Mouse (Mus musculus) kidney, embryonic 15.5 days (tissue): ENCODE results near the gene Iqce. TPM values are rescaled to one million over a fixed set of nuclear protein-coding genes. Genes with fewer than 3 reads are reported as not detected.

Source experiments
- ATAC-seq: fragments of 200-750 bp; cut with Nextera tagmentation; replicated peaks from 2 replicates; pipeline ENCODE4 v1.8.0; 2017; ENCODE audit warnings: moderate TSS enrichment; ENCODE audit not compliant: low FRiP score
- H3K27ac ChIP-seq: fragments of 300-500 bp; sonication (generic); 2 replicates; pipeline ENCODE4 v1.5.1; 2015; ENCODE audit warnings: mild to moderate bottlenecking, inconsistent platforms
- H3K27me3 ChIP-seq: fragments of 300-500 bp; sonication (generic); 2 replicates; pipeline ENCODE4 v1.6.1; 2015; ENCODE audit warnings: inconsistent platforms
- H3K36me3 ChIP-seq: fragments of 300-500 bp; sonication (generic); 2 replicates; pipeline ENCODE4 v1.6.1; 2015; ENCODE audit warnings: inconsistent platforms
- H3K4me1 ChIP-seq: fragments of 300-500 bp; sonication (generic); 2 replicates; pipeline ENCODE4 v1.6.1; 2015; ENCODE audit warnings: inconsistent platforms
- H3K4me2 ChIP-seq: fragments of 300-500 bp; sonication (generic); 2 replicates; pipeline ENCODE4 v1.6.1; 2015; ENCODE audit warnings: moderate library complexity, mild to moderate bottlenecking, inconsistent platforms
- H3K4me3 ChIP-seq: fragments of 300-500 bp; sonication (generic); replicated peaks from 2 replicates; pipeline ENCODE4 v1.5.1; 2015; ENCODE audit warnings: mild to moderate bottlenecking, inconsistent platforms
- H3K9ac ChIP-seq: fragments of 300-500 bp; sonication (generic); 2 replicates; pipeline ENCODE4 v1.6.1; 2015; ENCODE audit warnings: mild to moderate bottlenecking, inconsistent platforms
- H3K9me3 ChIP-seq: fragments of 300-500 bp; sonication (generic); replicated peaks from 2 replicates; pipeline ENCODE4 v1.6.1; 2016; ENCODE audit warnings: inconsistent platforms
- WGBS: fragments of 180-500 bp; shearing (Covaris S2); methylation state at CpG from one replicate; pipeline ENCODE4 v1.1.7; 2015; ENCODE audit warnings: mixed read lengths; 5-methylcytosine and 5-hydroxymethylcytosine counted together
- polyA plus RNA-seq: library from polyadenylated mRNA; unstranded; fragments of >200 nt; fragmentation: Nextera tagmentation; extraction: Ambion mirVana; gene quantifications from 2 replicates; pipeline ENCODE4 v1.2.1, GENCODE M21; 2015

The Iqce gene
- polyA plus RNA-seq, 1 experiment from 2014 or later, result 25.7 TPM

- peaks cover 3% of the 10 kb centered on the region; the same call in 1 of the 2 replicates for H3K4me1 ChIP-seq
- ATAC-seq, result no peak
- no peak overlapping the region for H3K9ac ChIP-seq
- no peaks in the 10 kb centered on the region for H3K27me3 ChIP-seq
- no peak overlapping the region for H3K4me3 ChIP-seq
- 92% methylated on average over 5 of the region's 5 CpGs for WGBS
- H3K4me2 ChIP-seq, result no peak overlapping the region
- H3K27ac ChIP-seq, result no peak overlapping the region
- H3K36me3 ChIP-seq, result peaks cover 96% of the 10 kb centered on the region
- H3K9me3 ChIP-seq, result no peaks in the 10 kb centered on the region
Observed at GRCm38 (mm10) chr5:140627580-140627979, 74.6 kb downstream of the Iqce start.

DNA sequence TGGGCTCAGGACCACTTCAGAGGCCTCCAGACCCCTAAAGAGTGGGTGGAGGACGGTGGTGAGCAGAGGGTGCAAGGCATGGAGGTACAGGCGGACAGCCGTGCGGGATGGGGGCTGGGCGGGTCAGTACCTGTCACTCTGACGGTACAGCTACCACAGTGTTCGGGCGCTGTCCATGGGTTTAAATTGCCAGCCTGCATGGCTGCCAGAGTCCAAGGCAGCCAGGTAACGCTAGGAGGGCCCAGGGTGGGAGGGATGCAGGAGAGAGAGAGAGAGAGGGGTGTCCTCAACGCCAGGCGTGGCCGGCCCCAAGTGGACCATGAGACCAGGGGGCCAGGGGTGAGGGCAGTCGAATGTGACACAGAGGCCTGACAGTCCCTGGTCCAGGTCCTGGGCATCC lies 77.2 kb downstream of the Iqce start:
- Histone ChIP-seq H3K36me3 (peaks cover 79% of the 10 kb centered on the region), H3K4me3 (no peak overlapping the region), H3K27me3 (no peaks in the 10 kb centered on the region), H3K9me3 (no peaks in the 10 kb centered on the region), H3K4me1 (peaks cover 20% of the 10 kb centered on the region), H3K4me2 (no peak overlapping the region), H3K27ac (no peak overlapping the region), H3K9ac (no peak overlapping the region)
- no peak for ATAC-seq
- WGBS, result 93% methylated on average over 13 of the region's 13 CpGs

DNA sequence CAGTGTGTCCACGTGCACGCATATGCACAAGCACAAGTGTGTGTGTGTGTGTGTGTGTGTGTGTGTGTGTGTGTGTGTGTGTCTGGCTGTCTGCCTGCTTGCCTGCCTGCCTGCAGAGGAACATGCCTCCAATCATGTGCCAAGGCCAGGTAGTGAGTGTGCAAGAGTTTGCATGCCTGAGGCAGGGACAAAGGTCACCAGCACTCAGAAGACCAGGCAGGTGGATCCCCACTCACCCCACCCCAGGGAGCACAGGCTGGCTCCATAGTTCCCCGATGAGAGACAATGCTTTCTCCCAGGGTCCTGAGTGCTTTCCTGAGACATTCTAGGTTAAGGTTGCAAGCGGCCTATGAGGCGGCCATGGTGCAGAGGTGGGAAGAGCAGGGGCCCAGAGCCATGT lies 77.9 kb downstream of the Iqce start:
- no peak for ATAC-seq
- Histone ChIP-seq H3K4me3 (no peak overlapping the region), H3K9me3 (no peaks in the 10 kb centered on the region), H3K4me1 (peaks cover 27% of the 10 kb centered on the region), H3K27ac (no peak overlapping the region), H3K36me3 (peaks cover 71% of the 10 kb centered on the region), H3K4me2 (no peak overlapping the region), H3K27me3 (no peaks in the 10 kb centered on the region), H3K9ac (no peak overlapping the region)
- 92% methylated on average over 5 of the region's 5 CpGs for WGBS

DNA sequence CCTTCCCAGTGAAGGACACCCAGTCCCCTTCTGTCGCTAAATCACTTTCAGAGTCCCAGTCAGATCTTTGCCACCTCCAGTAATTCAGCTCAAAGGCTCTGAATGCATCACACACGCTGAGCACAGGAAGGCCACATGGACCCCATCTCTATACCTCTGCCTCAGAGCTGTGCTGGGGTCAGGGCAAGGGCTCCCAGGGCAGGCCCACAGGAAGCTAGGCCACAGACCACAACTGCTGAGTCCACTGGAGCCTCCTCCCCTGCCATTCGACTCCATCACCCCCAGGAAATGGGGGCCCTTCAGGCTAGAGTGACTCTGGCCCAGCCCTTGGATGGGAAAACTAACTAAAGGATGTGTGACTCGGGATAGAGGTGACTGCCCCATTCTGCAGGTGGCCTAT lies 78.4 kb downstream of the Iqce start:
- Histone ChIP-seq H3K9me3 (no peaks in the 10 kb centered on the region), H3K27me3 (no peaks in the 10 kb centered on the region), H3K4me1 (peaks cover 27% of the 10 kb centered on the region), H3K4me3 (no peak overlapping the region), H3K9ac (no peak overlapping the region), H3K27ac (no peak overlapping the region), H3K4me2 (no peak overlapping the region), H3K36me3 (peaks cover 67% of the 10 kb centered on the region)
- no peak for ATAC-seq
- WGBS, result 69% methylated on average over 4 of the region's 4 CpGs

DNA sequence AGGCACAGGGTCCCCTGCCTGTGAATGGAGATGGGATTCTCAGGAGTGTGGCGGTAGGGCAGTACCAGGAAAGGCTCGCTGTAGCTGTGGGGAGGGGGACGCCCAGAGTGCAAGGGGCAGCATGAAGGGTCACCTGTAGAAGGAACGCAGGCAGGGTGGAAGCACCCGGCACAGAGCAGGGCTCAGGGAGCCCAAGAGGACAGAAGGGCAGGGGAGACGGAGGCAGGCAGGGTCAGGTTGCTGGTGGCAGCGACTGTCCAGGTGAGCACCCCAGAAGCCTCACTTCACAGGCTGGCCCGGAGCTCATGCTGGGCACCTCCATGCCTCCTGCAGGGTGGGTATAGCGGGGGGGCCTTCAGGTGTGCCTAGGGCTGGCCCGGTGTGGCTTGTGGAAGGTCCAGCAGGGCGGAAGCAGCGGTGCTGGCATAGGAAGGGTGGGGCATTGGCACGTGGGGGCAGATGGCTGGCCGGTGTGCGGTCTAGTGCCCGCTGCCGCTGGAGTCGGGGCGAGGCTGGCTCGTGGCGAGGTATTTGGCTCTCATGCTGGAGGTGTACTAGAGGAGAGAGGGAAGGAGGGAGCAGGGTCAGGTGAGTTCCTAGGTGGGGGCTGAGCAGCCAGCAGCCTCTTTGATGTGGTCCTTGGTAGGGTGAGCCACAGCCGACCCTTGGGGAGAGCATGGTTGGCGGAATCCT lies 79.1 kb downstream of the Iqce start:
- Histone ChIP-seq H3K9me3 (no peaks in the 10 kb centered on the region), H3K4me1 (peaks cover 27% of the 10 kb centered on the region), H3K36me3 (peaks cover 60% of the 10 kb centered on the region), H3K4me3 (no peak overlapping the region), H3K4me2 (no peak overlapping the region), H3K9ac (no peak overlapping the region), H3K27ac (no peak overlapping the region), H3K27me3 (no peaks in the 10 kb centered on the region)
- no peak for ATAC-seq
- WGBS, result 95% methylated on average over 23 of the region's 23 CpGs

DNA sequence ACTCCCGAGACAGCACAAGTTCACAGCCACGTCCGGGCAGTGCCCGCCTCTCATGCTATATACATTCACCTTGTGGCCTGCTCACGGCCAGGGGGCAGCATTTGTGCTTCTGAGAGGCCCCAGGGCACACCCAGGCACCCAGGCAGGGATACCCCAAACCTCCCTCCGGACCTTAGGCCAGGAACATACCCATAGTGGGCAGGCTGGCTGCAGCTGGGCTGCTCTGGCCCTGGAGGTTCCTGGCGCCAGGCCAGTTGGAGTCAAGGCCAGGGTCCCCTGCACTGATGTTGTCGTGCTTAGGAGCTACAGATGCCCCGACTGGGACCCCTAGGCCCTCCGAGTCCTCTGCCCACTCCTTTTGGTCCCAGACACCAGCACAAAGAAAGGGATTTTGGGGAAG lies 80.7 kb downstream of the Iqce start:
- H3K9me3 ChIP-seq, result no peaks in the 10 kb centered on the region
- no peak for ATAC-seq
- peaks cover 44% of the 10 kb centered on the region for H3K36me3 ChIP-seq
- H3K27me3 ChIP-seq, result no peaks in the 10 kb centered on the region
- peak overlapping the region; percentile 28; the same call in 1 of the 2 replicates for H3K27ac ChIP-seq
- 67% methylated on average over 10 of the region's 10 CpGs for WGBS
- no peak overlapping the region for H3K4me2 ChIP-seq
- no peak overlapping the region for H3K9ac ChIP-seq
- peaks cover 32% of the 10 kb centered on the region for H3K4me1 ChIP-seq
- H3K4me3 ChIP-seq, result no peak overlapping the region

DNA sequence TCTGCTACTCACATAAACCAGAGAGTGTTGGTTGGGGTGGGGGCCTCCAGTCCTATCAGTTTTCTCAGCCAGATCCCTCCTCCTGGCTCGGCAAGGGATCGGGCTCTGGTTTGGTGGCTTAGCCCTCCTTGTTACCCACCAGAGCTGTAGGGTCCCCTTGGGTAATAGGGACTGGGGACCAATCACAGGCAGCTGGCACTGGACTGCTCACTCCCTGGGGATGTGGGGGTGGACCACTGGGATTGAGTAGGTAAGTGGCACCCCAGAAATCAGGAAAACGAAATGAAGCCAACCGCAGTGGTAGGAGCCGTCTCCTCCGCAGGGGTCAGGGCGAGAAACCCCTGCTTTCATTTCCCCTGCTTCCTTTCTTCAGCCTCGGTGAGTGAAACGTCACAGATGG lies 81.1 kb downstream of the Iqce start:
- ATAC-seq, result no peak
- Histone ChIP-seq H3K27ac (peak overlapping the region; percentile 28; the same call in 1 of the 2 replicates), H3K4me3 (no peak overlapping the region), H3K9me3 (no peaks in the 10 kb centered on the region), H3K4me2 (no peak overlapping the region), H3K4me1 (peaks cover 32% of the 10 kb centered on the region), H3K36me3 (peaks cover 43% of the 10 kb centered on the region), H3K27me3 (no peaks in the 10 kb centered on the region), H3K9ac (no peak overlapping the region)
- WGBS, result 64% methylated on average over 9 of the region's 9 CpGs

DNA sequence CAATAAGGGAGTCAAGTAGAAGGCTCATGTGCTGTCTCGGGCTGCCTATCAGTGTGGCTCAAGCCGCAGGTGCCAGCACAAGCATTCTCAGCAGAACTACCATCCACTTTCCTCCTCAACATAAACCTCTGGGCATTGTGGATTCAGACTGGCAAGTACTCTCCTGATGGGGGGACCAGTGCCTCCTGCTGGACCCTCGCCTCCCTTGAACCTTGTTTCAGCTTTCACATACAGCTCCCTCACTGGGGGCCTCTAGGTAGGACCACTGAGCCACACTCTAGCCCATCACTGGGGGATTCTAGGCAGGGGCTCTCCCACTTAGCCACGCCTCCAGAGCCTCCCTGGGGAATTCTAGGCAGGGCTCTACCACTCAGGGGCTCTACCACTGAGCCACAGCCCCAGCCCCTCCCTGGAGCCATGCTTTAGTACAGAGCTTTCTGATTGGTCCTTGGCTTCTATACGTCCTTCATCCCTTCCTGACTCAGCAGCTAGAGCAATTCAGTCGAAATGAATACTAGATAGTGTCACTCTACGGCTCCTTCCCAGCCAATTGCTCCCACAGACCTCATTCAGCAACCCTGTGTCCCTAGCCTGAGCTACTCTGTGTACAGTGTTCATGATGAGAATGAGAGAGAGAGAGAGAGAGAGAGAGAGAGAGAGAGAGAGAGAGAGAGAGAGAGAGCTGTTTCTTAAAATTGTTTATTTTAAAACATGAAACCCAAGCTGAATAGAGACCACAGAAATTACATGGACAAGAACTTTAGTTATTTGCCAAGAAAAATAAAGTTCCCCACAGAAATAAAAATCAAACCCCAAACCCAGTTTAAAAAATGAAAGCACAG lies 82.1 kb downstream of the Iqce start:
- ATAC-seq, result 0 out of 2 replicates have a peak, but pooled peaks have one; percentile 3
- peaks cover 40% of the 10 kb centered on the region for H3K36me3 ChIP-seq
- no peak overlapping the region for H3K4me3 ChIP-seq
- peaks cover 33% of the 10 kb centered on the region for H3K4me1 ChIP-seq
- no peak overlapping the region for H3K4me2 ChIP-seq
- H3K27me3 ChIP-seq, result no peaks in the 10 kb centered on the region
- no peaks in the 10 kb centered on the region for H3K9me3 ChIP-seq
- peak overlapping the region; percentile 51; the same call in 1 of the 2 replicates for H3K27ac ChIP-seq
- H3K9ac ChIP-seq, result no peak overlapping the region
- WGBS, result 55% methylated on average over 7 of the region's 7 CpGs

- Histone ChIP-seq H3K9ac (no peak overlapping the region), H3K36me3 (peaks cover 40% of the 10 kb centered on the region), H3K4me2 (no peak overlapping the region), H3K27ac (0 out of 2 replicates have a peak overlapping the region, but pooled peaks have one; percentile 51), H3K4me1 (peaks cover 33% of the 10 kb centered on the region), H3K27me3 (no peaks in the 10 kb centered on the region), H3K9me3 (no peaks in the 10 kb centered on the region), H3K4me3 (no peak overlapping the region)
- peak; percentile 38; the same call in 1 of the 2 replicates for ATAC-seq
- WGBS, result 23% methylated on average over 6 of the region's 6 CpGs
Observed at GRCm38 (mm10) chr5:140619151-140619771, 82.9 kb downstream of the Iqce start.

DNA sequence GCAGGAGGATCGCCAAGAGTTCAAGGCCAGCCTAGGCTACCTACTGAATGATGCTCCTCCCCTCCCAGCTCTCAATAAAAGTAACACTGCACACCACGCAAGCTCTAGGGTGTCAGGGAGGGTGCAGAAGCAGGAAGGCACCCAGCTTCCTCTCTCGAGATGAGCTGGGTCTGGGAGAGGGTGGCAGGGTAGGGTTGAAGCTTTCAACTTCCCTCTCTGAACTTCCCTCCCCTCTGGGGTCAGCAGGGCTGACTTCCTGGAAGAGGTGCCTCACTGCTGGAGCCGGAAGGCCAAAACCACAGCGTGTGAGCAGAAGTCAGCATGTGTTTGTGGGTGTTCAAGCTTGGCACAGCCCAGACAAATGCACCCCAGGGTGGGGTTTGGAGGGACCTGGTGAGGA lies 84.5 kb downstream of the Iqce start:
- Histone ChIP-seq H3K4me1 (peaks cover 34% of the 10 kb centered on the region), H3K9me3 (no peaks in the 10 kb centered on the region), H3K9ac (no peak overlapping the region), H3K4me3 (no peak overlapping the region), H3K27me3 (no peaks in the 10 kb centered on the region), H3K27ac (peak overlapping the region; percentile 25), H3K36me3 (peaks cover 40% of the 10 kb centered on the region), H3K4me2 (no peak overlapping the region)
- 70% methylated on average over 5 of the region's 5 CpGs for WGBS
- no peak for ATAC-seq

DNA sequence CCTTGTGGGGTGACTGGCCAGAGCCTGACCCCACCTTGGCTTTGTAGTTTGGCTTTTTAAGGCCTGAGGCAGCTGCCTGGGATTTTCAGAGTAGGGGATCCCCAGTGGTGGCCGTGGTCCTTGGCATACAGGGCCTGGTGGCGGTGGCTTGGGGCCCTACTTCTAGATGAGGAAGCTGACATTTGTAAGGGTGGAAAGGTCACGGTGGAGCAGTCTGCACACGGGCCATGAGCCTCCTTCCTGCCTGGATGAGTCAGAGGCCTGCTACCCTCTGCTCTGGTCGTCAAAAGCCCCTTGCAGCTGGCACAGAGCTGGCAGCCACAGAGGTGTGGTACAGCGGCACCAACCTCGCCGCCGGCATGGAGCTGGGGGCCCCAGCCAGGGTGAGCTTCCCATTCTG lies 85.5 kb downstream of the Iqce start:
- H3K4me3 ChIP-seq, result no peak overlapping the region
- peak overlapping the region; percentile 55 for H3K27ac ChIP-seq
- no peaks in the 10 kb centered on the region for H3K27me3 ChIP-seq
- H3K36me3 ChIP-seq, result peaks cover 36% of the 10 kb centered on the region
- H3K9me3 ChIP-seq, result no peaks in the 10 kb centered on the region
- WGBS, result 61% methylated on average over 9 of the region's 9 CpGs
- peaks cover 37% of the 10 kb centered on the region for H3K4me1 ChIP-seq
- ATAC-seq, result no peak
- no peak overlapping the region for H3K9ac ChIP-seq
- no peak overlapping the region for H3K4me2 ChIP-seq

DNA sequence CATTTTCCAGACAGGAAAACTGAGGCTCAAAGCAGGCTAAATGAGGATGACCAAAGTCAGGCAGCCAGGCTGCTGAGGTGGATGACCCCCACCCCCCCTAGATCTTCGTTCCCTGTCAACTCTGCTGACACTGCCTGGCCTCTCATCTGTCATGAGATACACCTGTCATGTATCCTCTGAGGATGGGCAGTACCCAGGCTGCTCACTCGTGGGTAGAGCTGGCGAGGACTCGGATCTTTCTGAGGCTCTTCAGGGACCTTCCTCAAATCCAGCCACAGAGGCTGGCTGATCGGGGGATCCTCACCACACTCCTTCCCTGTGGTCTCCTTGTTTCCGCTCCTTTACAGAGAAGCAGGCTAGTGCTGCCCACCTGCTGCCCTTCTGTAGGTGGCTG lies 86.1 kb downstream of the Iqce start:
- WGBS, result 79% methylated on average over 6 of the region's 6 CpGs

More for the DNA sequence above, 86.1 kb downstream of the Iqce start:
- no peaks in the 10 kb centered on the region for H3K27me3 ChIP-seq
- H3K4me3 ChIP-seq, result no peak overlapping the region
- H3K9me3 ChIP-seq, result no peaks in the 10 kb centered on the region
- H3K27ac ChIP-seq, result peak overlapping the region; percentile 55; the same call in 1 of the 2 replicates
- peaks cover 37% of the 10 kb centered on the region for H3K4me1 ChIP-seq
- peaks cover 36% of the 10 kb centered on the region for H3K36me3 ChIP-seq
- no peak overlapping the region for H3K9ac ChIP-seq
- no peak overlapping the region for H3K4me2 ChIP-seq
- no peak for ATAC-seq
